ENCODE assay signal across 8 mouse cellular contexts in genomic region chr8:11506802-11507201, GRCm38 (mm10). TPM values are rescaled to one million over a fixed set of nuclear protein-coding genes. Genes with fewer than 3 reads are reported as not detected.
DNase-seq lines count a peak whose midpoint lies in the region; ATAC-seq lines count a peak whose summit lies in the region.

No protein-coding gene starts in this region.

- peak; percentile 71 for DNase-seq in gastrocnemius, postnatal 10 days
- DNase-seq in gastrocnemius, adult 18-20 months (ENCODE audit: low spot score): no peak
- DNase-seq in urinary bladder, postnatal 14 days (ENCODE audit: low spot score): peak; percentile 59
- DNase-seq in urinary bladder, postnatal 10 days (ENCODE audit: low spot score): no peak
- DNase-seq in embryo, embryonic 11 days: peak; percentile 66
- peak; percentile 81 for DNase-seq in kidney, postnatal 10 days
- DNase-seq in thymus, postnatal 36 days: peak; percentile 77 to 78

- ATAC-seq in megakaryocyte-erythroid progenitor cell, adult 5-6 weeks (replicated peaks; ENCODE audit: low FRiP score, low TSS enrichment, poor library complexity, severe bottlenecking): peak; percentile 68

RNA-seq across cellular contexts. Expression of gene Naxd, which starts 9.5 kb away (rescaled TPM):
- 10 to 100 TPM; 25.8 to 30.6 TPM for total RNA-seq in gastrocnemius, postnatal 10 days (2021)
- 10 to 100 TPM; 25.4 to 26.0 TPM for total RNA-seq in gastrocnemius, adult 18-20 months (2021)
- 27.5 and 63.2 TPM in 2 replicates for total RNA-seq in megakaryocyte-erythroid progenitor cell, adult 5-6 weeks (2014; fragmentation: Nextera tagmentation)
- total RNA-seq in megakaryocyte-erythroid progenitor cell, adult 5-6 weeks (2017): 35.5 and 46.5 TPM in 2 replicates

RNA-seq across cellular contexts. Expression of gene Rab20, which starts 28.3 kb away (rescaled TPM):
- 1 to 10 TPM; 1.1 TPM for total RNA-seq in gastrocnemius, postnatal 10 days (2021)
- total RNA-seq in gastrocnemius, adult 18-20 months (2021): 1 to 10 TPM; 2.5 to 4.6 TPM
- total RNA-seq in megakaryocyte-erythroid progenitor cell, adult 5-6 weeks (2014; fragmentation: Nextera tagmentation): 0.35 TPM in 1 of 2 replicates, not detected in the other
- not detected in 2 replicates for total RNA-seq in megakaryocyte-erythroid progenitor cell, adult 5-6 weeks (2017)

RNA-seq across cellular contexts. Expression of gene Cars2, which starts 43.8 kb away (rescaled TPM):
- total RNA-seq in gastrocnemius, postnatal 10 days (2021): 10 to 100 TPM; 14.4 to 18.1 TPM
- 10 to 100 TPM; 13.6 to 15.4 TPM for total RNA-seq in gastrocnemius, adult 18-20 months (2021)
- total RNA-seq in megakaryocyte-erythroid progenitor cell, adult 5-6 weeks (2014; fragmentation: Nextera tagmentation): 41.0 and 77.9 TPM in 2 replicates
- total RNA-seq in megakaryocyte-erythroid progenitor cell, adult 5-6 weeks (2017): 38.7 and 41.7 TPM in 2 replicates

RNA-seq across cellular contexts. Expression of gene Ing1, which starts 48.6 kb away (rescaled TPM):
- 10 to 100 TPM; 26.5 to 29.0 TPM for total RNA-seq in gastrocnemius, postnatal 10 days (2021)
- 10 to 100 TPM; 11.6 to 14.4 TPM for total RNA-seq in gastrocnemius, adult 18-20 months (2021)
- total RNA-seq in megakaryocyte-erythroid progenitor cell, adult 5-6 weeks (2014; fragmentation: Nextera tagmentation): 27.3 and 32.6 TPM in 2 replicates
- total RNA-seq in megakaryocyte-erythroid progenitor cell, adult 5-6 weeks (2017): 48.1 and 71.3 TPM in 2 replicates

Comparison
In these comparisons a context has a peak if more than half of its experiments do, and no peak if none do; other contexts are left out.
1. DNase-seq: peak in gastrocnemius, postnatal 10 days (single experiment), urinary bladder, postnatal 14 days (single experiment), embryo, embryonic 11 days (single experiment), kidney, postnatal 10 days (single experiment) and thymus, postnatal 36 days (2 of 2); none in gastrocnemius, adult 18-20 months (single experiment) and urinary bladder, postnatal 10 days (single experiment).